Mouse (Mus musculus) ES-Bruce4 (cell line): ENCODE measurements around the gene Hdac5.

Experiments
- CTCF ChIP-seq: IDR thresholded peaks from one replicate; pipeline ENCODE4 v1.8.1; 2011; ENCODE audit warnings: low read depth, low read length
- EP300 ChIP-seq: IDR thresholded peaks from 2 replicates; pipeline ENCODE4 v1.6.1; 2011; ENCODE audit warnings: low read depth, low read length; ENCODE audit not compliant: insufficient read depth
- POLR2A ChIP-seq: IDR thresholded peaks from one replicate; pipeline ENCODE4 v1.8.1; 2011; ENCODE audit warnings: low read length; ENCODE audit not compliant: insufficient read depth

GRCm38 (mm10) chr11:102258521-102258920 is 28.6 kb upstream of the Hdac5 start:
- peak; percentile 62 for TF ChIP-seq CTCF
- no peak for TF ChIP-seq POLR2A
- TF ChIP-seq EP300, result no peak
